Mouse (Mus musculus): ENCODE results near the gene Alkbh6. TPM values are rescaled to one million over a fixed set of nuclear protein-coding genes. Genes with fewer than 3 reads are reported as not detected.

The Alkbh6 gene
- polyA plus RNA-seq, 1 experiment from 2014 or later, result 123 TPM

GRCm38 (mm10) chr7:30279951-30280669 lies 28.4 kb upstream of the Alkbh6 start, which contains the start of the genes Thap8 and Wdr62:
Gene Thap8 (plus strand): TSS chr7:30280094.
Gene Wdr62 (minus strand): TSS chr7:30280419.
- Histone ChIP-seq H3K9me3 (ENCODE audit: control insufficient read depth, low read length) (no peaks in the 10 kb centered on the region), H3K4me1 (replicated peaks; ENCODE audit: control insufficient read depth, insufficient read depth, low read length) (no peaks in the 10 kb centered on the region), H3K9ac (peak within 1 kb of the TSS; percentile 60), H3K4me2 (replicated peaks) (peak within 1 kb of the TSS; percentile 91), H3K27me3 (ENCODE audit: control insufficient read depth, insufficient read depth, low read length) (no peaks in the 10 kb centered on the region), H3K27ac (peak within 1 kb of the TSS; percentile 97), H3K4me3 (replicated peaks; ENCODE audit: low read length) (peak within 1 kb of the TSS; percentile 61), H3K36me3 (replicated peaks; ENCODE audit: control insufficient read depth, insufficient read depth) (no peaks in the 10 kb centered on the region)
- WGBS, result under 1% methylated on average over 42 of the region's 49 CpGs
- DNase-seq (ENCODE audit: low spot score) (peak; percentile 94), ATAC-seq (ENCODE audit: low FRiP score) (peak; percentile 95)

DNA sequence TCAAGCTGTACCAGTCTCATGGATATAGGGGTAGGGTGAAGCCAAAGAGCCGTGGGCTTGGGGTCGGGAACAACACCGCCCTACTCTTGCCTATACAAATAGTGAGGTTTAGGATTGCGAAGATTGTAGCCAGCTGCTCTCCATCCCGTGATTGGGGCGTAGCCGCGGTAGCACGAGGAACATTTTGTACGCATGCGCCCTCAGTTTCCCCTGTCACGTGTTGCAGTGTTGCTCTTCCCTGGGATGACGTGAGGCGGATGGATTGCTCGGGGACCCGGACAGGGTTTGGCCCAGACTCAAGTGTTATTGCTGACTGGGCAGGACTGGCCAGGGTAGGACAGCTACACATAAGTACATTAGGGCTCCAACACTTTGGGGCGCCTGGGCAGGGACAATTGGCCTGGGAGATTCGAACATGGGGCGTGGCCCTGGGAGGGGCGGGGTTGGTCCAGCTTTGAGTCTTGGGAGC lies 27.8 kb upstream of the Alkbh6 start:
- no peaks in the 10 kb centered on the region for H3K4me1 ChIP-seq (replicated peaks; ENCODE audit: control insufficient read depth, insufficient read depth, low read length)
- ATAC-seq (ENCODE audit: low FRiP score) (peak; percentile 86), DNase-seq (ENCODE audit: low spot score) (peak; percentile 90)
- H3K27ac ChIP-seq, result peak overlapping the region; percentile 97
- H3K9ac ChIP-seq, result peak overlapping the region; percentile 60
- H3K4me3 ChIP-seq (replicated peaks; ENCODE audit: low read length), result peak overlapping the region; percentile 61
- under 1% methylated on average over 20 of the region's 20 CpGs for WGBS
- no peaks in the 10 kb centered on the region for H3K9me3 ChIP-seq (ENCODE audit: control insufficient read depth, low read length)
- no peaks in the 10 kb centered on the region for H3K27me3 ChIP-seq (ENCODE audit: control insufficient read depth, insufficient read depth, low read length)
- H3K36me3 ChIP-seq (replicated peaks; ENCODE audit: control insufficient read depth, insufficient read depth), result no peaks in the 10 kb centered on the region
- H3K4me2 ChIP-seq (replicated peaks), result peak overlapping the region; percentile 91

DNA sequence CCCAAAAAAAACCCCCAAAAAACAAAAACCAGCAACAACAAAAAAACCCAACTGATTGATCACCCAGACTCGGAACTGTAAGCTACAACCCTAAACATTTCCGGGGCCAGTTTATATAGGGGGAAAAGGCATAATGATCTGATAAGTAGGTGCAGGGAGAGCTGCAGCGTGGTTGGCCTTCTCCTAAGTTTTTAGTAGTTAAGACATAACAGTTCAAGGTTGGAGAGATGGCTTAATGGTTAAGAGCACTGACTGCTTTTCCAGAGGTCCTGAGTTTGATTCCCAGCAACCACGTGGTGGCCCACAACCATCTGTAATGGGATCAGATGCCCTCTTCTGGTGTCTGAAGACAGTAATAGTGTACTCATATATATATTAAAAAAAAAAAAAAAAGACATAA lies 27.0 kb upstream of the Alkbh6 start:
- Histone ChIP-seq H3K9ac (no peak overlapping the region), H3K27ac (no peak overlapping the region), H3K4me2 (replicated peaks) (peak overlapping the region; percentile 91; the same call in 1 of the 2 replicates)

GRCm38 (mm10) chr7:30282740-30283139 lies 25.8 kb upstream of the Alkbh6 start:
- ATAC-seq (ENCODE audit: low FRiP score) (no peak), DNase-seq (ENCODE audit: low spot score) (no peak)
- Histone ChIP-seq H3K9ac (no peak overlapping the region), H3K36me3 (replicated peaks; ENCODE audit: control insufficient read depth, insufficient read depth) (no peaks in the 10 kb centered on the region), H3K9me3 (ENCODE audit: control insufficient read depth, low read length) (no peaks in the 10 kb centered on the region), H3K4me3 (replicated peaks; ENCODE audit: low read length) (no peak overlapping the region), H3K4me2 (replicated peaks) (no peak overlapping the region), H3K4me1 (replicated peaks; ENCODE audit: control insufficient read depth, insufficient read depth, low read length) (no peaks in the 10 kb centered on the region), H3K27me3 (ENCODE audit: control insufficient read depth, insufficient read depth, low read length) (no peaks in the 10 kb centered on the region), H3K27ac (no peak overlapping the region)
- WGBS, result 87% methylated on average over 7 of the region's 7 CpGs

More for the DNA sequence above, 27.0 kb upstream of the Alkbh6 start:
- WGBS, result 81% methylated on average over 4 of the region's 4 CpGs
- H3K4me1 ChIP-seq (replicated peaks; ENCODE audit: control insufficient read depth, insufficient read depth, low read length), result no peaks in the 10 kb centered on the region
- no peak for DNase-seq (ENCODE audit: low spot score)
- no peaks in the 10 kb centered on the region for H3K27me3 ChIP-seq (ENCODE audit: control insufficient read depth, insufficient read depth, low read length)
- no peaks in the 10 kb centered on the region for H3K9me3 ChIP-seq (ENCODE audit: control insufficient read depth, low read length)
- H3K4me3 ChIP-seq (replicated peaks; ENCODE audit: low read length), result no peak overlapping the region
- H3K36me3 ChIP-seq (replicated peaks; ENCODE audit: control insufficient read depth, insufficient read depth), result no peaks in the 10 kb centered on the region
- no peak for ATAC-seq (ENCODE audit: low FRiP score)

DNA sequence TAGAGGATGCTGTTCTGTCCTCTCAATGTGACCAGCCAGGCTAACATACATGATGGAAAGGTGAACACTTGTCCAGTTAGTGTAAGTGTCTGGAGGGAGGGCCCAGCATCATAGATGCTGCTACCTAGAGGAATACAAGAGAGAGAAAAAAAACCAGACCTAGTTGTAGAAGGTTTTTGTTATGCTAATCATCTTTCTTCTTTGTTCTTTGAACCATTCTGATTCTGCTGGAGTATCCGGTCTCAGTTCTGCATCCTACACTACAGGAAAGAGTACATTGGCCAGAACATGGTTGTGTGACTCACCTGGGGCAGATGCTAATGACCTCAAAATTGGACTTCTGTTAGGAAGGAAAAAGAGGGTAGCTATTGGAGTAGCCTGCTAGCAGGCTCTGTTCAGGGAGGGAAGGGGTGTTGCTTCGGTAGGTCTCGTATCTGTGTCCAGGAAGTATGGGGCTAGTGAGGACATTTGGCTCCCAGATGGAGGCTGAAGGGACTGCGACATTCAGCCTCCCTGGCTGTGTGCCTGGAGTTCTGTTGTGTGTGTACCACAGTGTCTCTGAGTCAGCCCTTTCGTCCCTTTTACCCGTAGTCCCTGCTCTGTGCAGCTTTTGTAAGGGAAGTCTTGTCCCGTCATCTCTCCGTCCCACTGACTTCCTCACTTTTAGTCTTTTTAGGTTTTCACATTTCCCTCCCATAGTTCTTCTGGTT lies 21.7 kb upstream of the Alkbh6 start:
- 52% methylated on average over 8 of the region's 8 CpGs for WGBS
- no peaks in the 10 kb centered on the region for H3K36me3 ChIP-seq (replicated peaks; ENCODE audit: control insufficient read depth, insufficient read depth)

GRCm38 (mm10) chr7:30288046-30288445 lies 20.5 kb upstream of the Alkbh6 start:
- Histone ChIP-seq H3K9me3 (ENCODE audit: control insufficient read depth, low read length) (no peaks in the 10 kb centered on the region), H3K27ac (no peak overlapping the region), H3K9ac (no peak overlapping the region), H3K4me1 (replicated peaks; ENCODE audit: control insufficient read depth, insufficient read depth, low read length) (peaks cover 14% of the 10 kb centered on the region), H3K4me3 (replicated peaks; ENCODE audit: low read length) (no peak overlapping the region), H3K27me3 (ENCODE audit: control insufficient read depth, insufficient read depth, low read length) (no peaks in the 10 kb centered on the region), H3K36me3 (replicated peaks; ENCODE audit: control insufficient read depth, insufficient read depth) (no peaks in the 10 kb centered on the region), H3K4me2 (replicated peaks) (no peak overlapping the region)
- 73% methylated on average over 6 of the region's 6 CpGs for WGBS
- DNase-seq (ENCODE audit: low spot score) (no peak), ATAC-seq (ENCODE audit: low FRiP score) (no peak)

More for the DNA sequence above, 21.7 kb upstream of the Alkbh6 start:
- 0 out of 2 replicates have a peak, but pooled peaks cover 5% of the 10 kb centered on the region for H3K4me1 ChIP-seq (replicated peaks; ENCODE audit: control insufficient read depth, insufficient read depth, low read length)
- ATAC-seq (ENCODE audit: low FRiP score) (no peak), DNase-seq (ENCODE audit: low spot score) (no peak)
- no peak overlapping the region for H3K4me2 ChIP-seq (replicated peaks)
- no peak overlapping the region for H3K27ac ChIP-seq
- H3K9me3 ChIP-seq (ENCODE audit: control insufficient read depth, low read length), result no peaks in the 10 kb centered on the region
- H3K4me3 ChIP-seq (replicated peaks; ENCODE audit: low read length), result no peak overlapping the region
- no peaks in the 10 kb centered on the region for H3K27me3 ChIP-seq (ENCODE audit: control insufficient read depth, insufficient read depth, low read length)
- no peak overlapping the region for H3K9ac ChIP-seq

- H3K4me2 ChIP-seq (replicated peaks), result no peak overlapping the region
- no peak for ATAC-seq (ENCODE audit: low FRiP score)
Observed at GRCm38 (mm10) chr7:30289071-30289713, 19.3 kb upstream of the Alkbh6 start.

GRCm38 (mm10) chr7:30289714-30290399 lies 18.7 kb upstream of the Alkbh6 start:
- 52% methylated on average over 10 of the region's 10 CpGs for WGBS
- Histone ChIP-seq H3K27me3 (ENCODE audit: control insufficient read depth, insufficient read depth, low read length) (no peaks in the 10 kb centered on the region), H3K9ac (no peak overlapping the region), H3K36me3 (replicated peaks; ENCODE audit: control insufficient read depth, insufficient read depth) (peaks cover 9% of the 10 kb centered on the region), H3K4me1 (replicated peaks; ENCODE audit: control insufficient read depth, insufficient read depth, low read length) (peaks cover 25% of the 10 kb centered on the region), H3K27ac (no peak overlapping the region), H3K4me3 (replicated peaks; ENCODE audit: low read length) (no peak overlapping the region), H3K9me3 (ENCODE audit: control insufficient read depth, low read length) (no peaks in the 10 kb centered on the region), H3K4me2 (replicated peaks) (no peak overlapping the region)
- ATAC-seq (ENCODE audit: low FRiP score) (0 out of 2 replicates have a peak, but pooled peaks have one; percentile 28), DNase-seq (ENCODE audit: low spot score) (no peak)

More at GRCm38 (mm10) chr7:30289071-30289713, 19.3 kb upstream of the Alkbh6 start:
- Histone ChIP-seq H3K4me3 (replicated peaks; ENCODE audit: low read length) (no peak overlapping the region), H3K36me3 (replicated peaks; ENCODE audit: control insufficient read depth, insufficient read depth) (peaks cover 2% of the 10 kb centered on the region; the same call in 1 of the 2 replicates), H3K9me3 (ENCODE audit: control insufficient read depth, low read length) (no peaks in the 10 kb centered on the region), H3K27ac (no peak overlapping the region), H3K9ac (no peak overlapping the region), H3K27me3 (ENCODE audit: control insufficient read depth, insufficient read depth, low read length) (no peaks in the 10 kb centered on the region), H3K4me1 (replicated peaks; ENCODE audit: control insufficient read depth, insufficient read depth, low read length) (peaks cover 23% of the 10 kb centered on the region)
- 76% methylated on average over 7 of the region's 7 CpGs for WGBS
- DNase-seq (ENCODE audit: low spot score), result no peak

All from hindbrain, embryonic 14.5 days (tissue).